Mouse (Mus musculus) thymus, postnatal 10 days (tissue): ENCODE results near the gene Rbmy.
"Not testable (repeated sequence)": the region's sequence is repeated elsewhere in the genome, so short reads cannot be mapped to it uniquely, and the experiment has no call there.

Experiments
- DNase-seq, 2 experiments: peaks; one replicate each; pipeline ENCODE4 v3.0.0; 2021; ENCODE audit warnings: low spot score in 2 of 2

The Rbmy gene

GRCm38 (mm10) chrY:2830380-2830779 lies at the start of gene Rbmy, which contains the start of gene Gm10256:
TSS of gene Rbmy (plus strand) at chrY:2830680.
TSS of gene Gm10256 (plus strand) at chrY:2830699.
- not testable (repeated sequence) for DNase-seq

- DNase-seq = not testable (repeated sequence)
Measured at GRCm38 (mm10) chrY:2796105-2796504, 34.4 kb upstream of the Rbmy start, which contains the start of gene Gm4064. TSS of gene Gm4064 (minus strand) at chrY:2796205.
